Mouse (Mus musculus) heart, embryonic 11.5 days (tissue): ENCODE results near the gene Cyb5b. TPM values are rescaled to one million over a fixed set of nuclear protein-coding genes. Genes with fewer than 3 reads are reported as not detected.

ENCODE experiments used
- ATAC-seq: fragments of 200-750 bp; cut with Nextera tagmentation; replicated peaks from 2 replicates; pipeline ENCODE4 v1.8.0; 2017; ENCODE audit warnings: moderate library complexity; ENCODE audit not compliant: insufficient number of reproducible peaks, low FRiP score, low TSS enrichment
- H3K27ac ChIP-seq: fragments of 300-500 bp; sonication (generic); 2 replicates; pipeline ENCODE4 v1.5.1; 2014; ENCODE audit warnings: mild to moderate bottlenecking, low read depth, low read length
- H3K27me3 ChIP-seq: fragments of 300-500 bp; sonication (generic); 2 replicates; pipeline ENCODE4 v1.6.1; 2014; ENCODE audit warnings: mild to moderate bottlenecking, low read length, mixed read lengths; ENCODE audit not compliant: control insufficient read depth, insufficient read depth
- H3K36me3 ChIP-seq: fragments of 300-500 bp; sonication (generic); 2 replicates; pipeline ENCODE4 v1.6.1; 2014; ENCODE audit warnings: mild to moderate bottlenecking, low read length, moderate library complexity, mixed read lengths; ENCODE audit not compliant: control insufficient read depth, insufficient read depth
- H3K4me1 ChIP-seq: fragments of 300-500 bp; sonication (generic); 2 replicates; pipeline ENCODE4 v1.6.1; 2014; ENCODE audit warnings: low read length; ENCODE audit not compliant: control insufficient read depth, insufficient read depth
- H3K4me2 ChIP-seq: fragments of 300-500 bp; sonication (generic); 2 replicates; pipeline ENCODE4 v1.6.1; 2014; ENCODE audit warnings: mild to moderate bottlenecking, moderate library complexity
- H3K4me3 ChIP-seq: fragments of 300-500 bp; sonication (generic); 2 replicates; pipeline ENCODE4 v1.5.1; 2014; ENCODE audit warnings: low read depth, low read length
- H3K9ac ChIP-seq: fragments of 300-500 bp; sonication (generic); 2 replicates; pipeline ENCODE4 v1.6.1; 2014; ENCODE audit warnings: mild to moderate bottlenecking, low read depth, low read length, moderate library complexity
- H3K9me3 ChIP-seq: fragments of 300-500 bp; sonication (generic); replicated peaks from 2 replicates; pipeline ENCODE4 v1.6.1; 2016; ENCODE audit warnings: low read length; ENCODE audit not compliant: control insufficient read depth
- whole genome bisulfite sequencing: fragments of 180-500 bp; shearing (Covaris S2); extraction: QIAGEN DNeasy Blood & Tissue Kit; methylation state at CpG from one replicate; pipeline ENCODE4 v1.1.7; 2014; ENCODE audit not compliant: insufficient replicate concordance; 5-methylcytosine and 5-hydroxymethylcytosine counted together
- polyA plus RNA-seq: library from polyadenylated mRNA; unstranded; fragments of >200 nt; fragmentation: Nextera tagmentation; extraction: Ambion mirVana; gene quantifications from 2 replicates; pipeline ENCODE4 v1.2.1, GENCODE M21; 2014

The Cyb5b gene
- polyA plus RNA-seq, 1 experiment from 2014 or later, result 87.0 TPM

GRCm38 (mm10) chr8:107172152-107172551, 21.7 kb downstream of the Cyb5b start:
- Histone ChIP-seq H3K36me3 (peaks cover 25% of the 10 kb centered on the region), H3K27ac (no peak overlapping the region), H3K27me3 (no peaks in the 10 kb centered on the region), H3K4me3 (no peak overlapping the region), H3K9ac (no peak overlapping the region), H3K4me1 (peaks cover 7% of the 10 kb centered on the region; the same call in 1 of the 2 replicates), H3K9me3 (no peaks in the 10 kb centered on the region), H3K4me2 (no peak overlapping the region)
- no peak for ATAC-seq
- WGBS, result 83% methylated on average over 8 of the region's 8 CpGs

GRCm38 (mm10) chr8:107172969-107173645, 22.7 kb downstream of the Cyb5b start:
- ATAC-seq, result no peak
- Histone ChIP-seq H3K27me3 (no peaks in the 10 kb centered on the region), H3K27ac (no peak overlapping the region), H3K9me3 (peaks cover under 1% of the 10 kb centered on the region; the same call in 1 of the 2 replicates), H3K4me1 (peaks cover 3% of the 10 kb centered on the region; the same call in 1 of the 2 replicates), H3K9ac (no peak overlapping the region), H3K36me3 (peaks cover 29% of the 10 kb centered on the region), H3K4me3 (no peak overlapping the region), H3K4me2 (no peak overlapping the region)
- WGBS, result 67% methylated on average over 9 of the region's 9 CpGs

GRCm38 (mm10) chr8:107181122-107181521, 30.7 kb downstream of the Cyb5b start:
- H3K9me3 ChIP-seq, result peaks cover 6% of the 10 kb centered on the region; the same call in 1 of the 2 replicates
- no peak overlapping the region for H3K4me3 ChIP-seq
- no peaks in the 10 kb centered on the region for H3K27me3 ChIP-seq
- H3K4me1 ChIP-seq, result no peaks in the 10 kb centered on the region
- 94% methylated on average over 6 of the region's 6 CpGs for WGBS
- peaks cover 46% of the 10 kb centered on the region for H3K36me3 ChIP-seq
- no peak overlapping the region for H3K9ac ChIP-seq
- H3K27ac ChIP-seq, result no peak overlapping the region
- no peak for ATAC-seq
- no peak overlapping the region for H3K4me2 ChIP-seq

- Histone ChIP-seq H3K27ac (no peak overlapping the region), H3K4me1 (no peaks in the 10 kb centered on the region), H3K9ac (no peak overlapping the region), H3K36me3 (peaks cover 22% of the 10 kb centered on the region), H3K4me3 (no peak overlapping the region), H3K9me3 (no peaks in the 10 kb centered on the region), H3K27me3 (no peaks in the 10 kb centered on the region), H3K4me2 (no peak overlapping the region)
- no peak for ATAC-seq
- WGBS, result 74% methylated on average over 3 of the region's 3 CpGs
Measured at GRCm38 (mm10) chr8:107184996-107185395, 34.6 kb downstream of the Cyb5b start.

GRCm38 (mm10) chr8:107186659-107187390, 36.4 kb downstream of the Cyb5b start:
- WGBS, result 77% methylated on average over 15 of the region's 15 CpGs
- Histone ChIP-seq H3K9me3 (no peaks in the 10 kb centered on the region), H3K9ac (no peak overlapping the region), H3K27ac (no peak overlapping the region), H3K4me2 (no peak overlapping the region), H3K4me3 (no peak overlapping the region), H3K36me3 (peaks cover 13% of the 10 kb centered on the region), H3K4me1 (no peaks in the 10 kb centered on the region), H3K27me3 (no peaks in the 10 kb centered on the region)
- no peak for ATAC-seq

- no peak overlapping the region for H3K4me3 ChIP-seq
- ATAC-seq, result no peak
- H3K4me2 ChIP-seq, result no peak overlapping the region
- H3K27me3 ChIP-seq, result no peaks in the 10 kb centered on the region
- 85% methylated on average over 5 of the region's 5 CpGs for WGBS
- no peaks in the 10 kb centered on the region for H3K4me1 ChIP-seq
- H3K9me3 ChIP-seq, result no peaks in the 10 kb centered on the region
- no peak overlapping the region for H3K27ac ChIP-seq
- peaks cover 13% of the 10 kb centered on the region for H3K36me3 ChIP-seq
- H3K9ac ChIP-seq, result no peak overlapping the region
Measured at GRCm38 (mm10) chr8:107187631-107188030, 37.2 kb downstream of the Cyb5b start.

- Histone ChIP-seq H3K4me3 (no peak overlapping the region), H3K27me3 (no peaks in the 10 kb centered on the region), H3K9ac (no peak overlapping the region), H3K27ac (no peak overlapping the region), H3K36me3 (no peaks in the 10 kb centered on the region), H3K4me1 (no peaks in the 10 kb centered on the region), H3K4me2 (no peak overlapping the region), H3K9me3 (no peaks in the 10 kb centered on the region)
- no peak for ATAC-seq
- whole genome bisulfite sequencing, result 63% methylated on average over 8 of the region's 8 CpGs
Measured at GRCm38 (mm10) chr8:107192631-107193030, 42.2 kb downstream of the Cyb5b start.

GRCm38 (mm10) chr8:107193331-107193730, 42.9 kb downstream of the Cyb5b start:
- H3K4me2 ChIP-seq, result no peak overlapping the region
- H3K36me3 ChIP-seq, result no peaks in the 10 kb centered on the region
- H3K9me3 ChIP-seq, result no peaks in the 10 kb centered on the region
- 73% methylated on average over 6 of the region's 6 CpGs for WGBS
- H3K27me3 ChIP-seq, result no peaks in the 10 kb centered on the region
- no peak overlapping the region for H3K27ac ChIP-seq
- ATAC-seq, result no peak
- H3K9ac ChIP-seq, result no peak overlapping the region
- H3K4me3 ChIP-seq, result no peak overlapping the region
- H3K4me1 ChIP-seq, result no peaks in the 10 kb centered on the region
